Mouse (Mus musculus) C2C12 (cell line): ENCODE measurements around the gene Trio.

Source experiments
- CEBPB ChIP-seq: IDR thresholded peaks from one replicate; pipeline ENCODE4 v1.6.1; 2011; ENCODE audit warnings: low read depth, mild to moderate bottlenecking, control low read depth, moderate library complexity
- CTCF ChIP-seq: IDR thresholded peaks from one replicate; pipeline ENCODE4 v1.5.1; 2011; ENCODE audit not compliant: control insufficient read depth, insufficient read depth, insufficient read length
- MYOG ChIP-seq: IDR thresholded peaks from one replicate; pipeline ENCODE4 v1.6.1; 2011; ENCODE audit not compliant: control insufficient read depth, insufficient read length; ENCODE audit errors: extremely low read depth
- USF1 ChIP-seq: IDR thresholded peaks from one replicate; pipeline ENCODE4 v1.6.1; 2011; ENCODE audit warnings: low read depth, mild to moderate bottlenecking, control low read depth, moderate library complexity

DNA sequence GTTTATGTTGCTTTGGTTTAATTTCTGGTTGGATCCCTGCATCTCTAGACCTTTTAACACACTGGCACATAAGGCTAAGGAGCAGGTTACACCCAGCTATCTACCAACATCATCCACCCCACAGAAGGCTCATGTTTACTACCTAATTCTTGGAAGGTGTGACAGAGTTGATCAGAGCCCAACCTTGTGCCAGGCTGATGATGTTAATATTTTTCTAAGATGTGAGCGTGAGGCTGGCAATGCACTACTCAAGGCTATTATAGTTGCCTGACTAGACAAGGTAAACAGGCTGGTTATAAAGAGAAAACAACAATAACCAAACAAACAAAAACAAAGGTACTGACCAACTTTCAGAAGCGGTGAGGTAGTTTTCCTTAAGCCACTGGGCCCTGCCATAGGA, 62.1 kb downstream of the Trio start:
- no peak for TF ChIP-seq CTCF
- TF ChIP-seq CEBPB = no peak
- no peak for TF ChIP-seq USF1
- no peak for TF ChIP-seq MYOG
